Mouse (Mus musculus): ENCODE data around the gene 4930449I24Rik. TPM values are rescaled to one million over a fixed set of nuclear protein-coding genes. Genes with fewer than 3 reads are reported as not detected.

Gene 4930449I24Rik
- not detected for polyA plus RNA-seq (2014; fragmentation: Illumina TruSeq; extraction: RNeasy Lipid Tissue Mini Kit (QIAGEN cat#74804); ENCODE audit: low read depth, low replicate concordance)

GRCm38 (mm10) chr5:146502099-146502498 lies at the start of gene 4930449I24Rik:
Gene 4930449I24Rik, plus strand, starts transcription at chr5:146502399.

GRCm38 (mm10) chr5:146481665-146482064 lies 20.5 kb upstream of the 4930449I24Rik start, which contains the start of gene Gm6408:
Gene Gm6408, plus strand, starts transcription at chr5:146481965.

GRCm38 (mm10) chr5:146491063-146491462 lies 11.1 kb upstream of the 4930449I24Rik start, which contains the start of gene Gm6370:
Gene Gm6370, plus strand, starts transcription at chr5:146491363.

DNA sequence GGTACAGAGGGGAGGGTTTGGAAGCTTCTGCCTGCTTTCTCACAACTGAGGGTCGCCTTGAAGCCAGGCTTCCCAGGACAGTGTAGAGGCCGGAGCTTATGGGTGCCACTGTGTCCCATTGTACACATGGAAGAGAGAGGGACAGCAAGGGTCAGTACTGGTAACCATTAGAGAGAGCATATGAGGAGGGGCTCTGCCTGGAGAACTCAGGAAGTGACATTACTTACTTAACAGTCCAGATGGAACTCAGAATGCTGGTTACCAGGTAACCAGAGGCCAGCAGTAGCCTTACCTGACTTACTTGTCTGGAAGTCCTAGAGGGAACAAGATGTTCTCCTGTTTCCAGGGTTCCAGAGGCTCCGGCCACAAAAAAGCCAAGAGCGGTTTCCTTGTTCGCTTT lies 11.6 kb downstream of the 4930449I24Rik start, which contains the start of gene Gm3402:
TSS of gene Gm3402 (plus strand) at position 301 of the 400 bp plus-strand sequence.

DNA sequence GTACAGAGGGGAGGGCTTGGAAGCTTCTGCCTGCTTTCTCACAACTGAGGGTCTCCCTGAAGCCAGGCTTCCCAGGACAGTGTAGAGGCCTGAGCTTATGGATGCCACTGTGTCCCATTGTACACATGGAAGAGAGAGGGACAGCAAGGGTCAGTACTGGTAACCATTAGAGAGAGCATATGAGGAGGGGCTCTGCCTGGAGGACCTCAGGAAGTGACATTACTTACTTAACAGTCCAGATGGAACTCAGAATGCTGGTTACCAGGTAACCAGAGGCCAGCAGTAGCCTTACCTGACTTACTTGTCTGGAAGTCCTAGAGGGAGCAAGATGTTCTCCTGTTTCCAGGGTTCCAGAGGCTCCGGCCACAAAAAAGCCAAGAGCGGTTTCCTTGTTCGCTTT lies 23.3 kb downstream of the 4930449I24Rik start, which contains the start of gene Gm3404:
TSS of gene Gm3404 (plus strand) at position 301 of the 400 bp plus-strand sequence.

GRCm38 (mm10) chr5:146537347-146537746 lies 35.1 kb downstream of the 4930449I24Rik start, which contains the start of gene Gm3409:
Gene Gm3409, plus strand, starts transcription at chr5:146537647.

Other genes starting within 250 kb of the 4930449I24Rik start
- 0.08 TPM for gene Wasf3, start 117.4 kb upstream of the 4930449I24Rik start, polyA plus RNA-seq (2014; fragmentation: Illumina TruSeq; extraction: RNeasy Lipid Tissue Mini Kit (QIAGEN cat#74804); ENCODE audit: low read depth, low replicate concordance)
- not detected for gene Gm6408, start 20.4 kb upstream of the 4930449I24Rik start, polyA plus RNA-seq (2014; fragmentation: Illumina TruSeq; extraction: RNeasy Lipid Tissue Mini Kit (QIAGEN cat#74804); ENCODE audit: low read depth, low replicate concordance)
- gene Gm6370, start 11.0 kb upstream of the 4930449I24Rik start, polyA plus RNA-seq (2014; fragmentation: Illumina TruSeq; extraction: RNeasy Lipid Tissue Mini Kit (QIAGEN cat#74804); ENCODE audit: low read depth, low replicate concordance) = not detected
- gene Gm3402, start 11.7 kb downstream of the 4930449I24Rik start, polyA plus RNA-seq (2014; fragmentation: Illumina TruSeq; extraction: RNeasy Lipid Tissue Mini Kit (QIAGEN cat#74804); ENCODE audit: low read depth, low replicate concordance) = not detected
- gene Gm3404, start 23.4 kb downstream of the 4930449I24Rik start, polyA plus RNA-seq (2014; fragmentation: Illumina TruSeq; extraction: RNeasy Lipid Tissue Mini Kit (QIAGEN cat#74804); ENCODE audit: low read depth, low replicate concordance) = not detected
- gene Gm3409, start 35.2 kb downstream of the 4930449I24Rik start, polyA plus RNA-seq (2014; fragmentation: Illumina TruSeq; extraction: RNeasy Lipid Tissue Mini Kit (QIAGEN cat#74804); ENCODE audit: low read depth, low replicate concordance) = not detected
- not detected for gene Gm3415, start 53.7 kb downstream of the 4930449I24Rik start, polyA plus RNA-seq (2014; fragmentation: Illumina TruSeq; extraction: RNeasy Lipid Tissue Mini Kit (QIAGEN cat#74804); ENCODE audit: low read depth, low replicate concordance)
- 0.50 TPM for gene Gpr12, start 82.8 kb downstream of the 4930449I24Rik start, polyA plus RNA-seq (2014; fragmentation: Illumina TruSeq; extraction: RNeasy Lipid Tissue Mini Kit (QIAGEN cat#74804); ENCODE audit: low read depth, low replicate concordance)

All from liver, adult 10 weeks (tissue).